Mouse (Mus musculus) liver, embryonic 11.5 days (tissue): Measurements from ENCODE around the gene 4933430I17Rik. TPM values are rescaled to one million over a fixed set of nuclear protein-coding genes. Genes with fewer than 3 reads are reported as not detected.

Experiments used
- ATAC-seq: fragments of 200-750 bp; cut with Nextera tagmentation; replicated peaks from 2 replicates; pipeline ENCODE4 v1.8.0; 2017; ENCODE audit warnings: moderate number of reproducible peaks, mild to moderate bottlenecking, moderate TSS enrichment, moderate library complexity; ENCODE audit not compliant: low FRiP score
- DNase-seq: peaks from one replicate; pipeline ENCODE4 v3.0.0-alpha.2; 2017; ENCODE audit warnings: low spot score
- H3K27ac ChIP-seq: fragments of 300-500 bp; sonication (generic); 2 replicates; pipeline ENCODE4 v1.5.1; 2014; ENCODE audit warnings: mild to moderate bottlenecking, low read depth, low read length, control low read depth
- H3K27me3 ChIP-seq: fragments of 300-500 bp; sonication (generic); replicated peaks from 2 replicates; pipeline ENCODE4 v1.6.1; 2014; ENCODE audit warnings: low read length, mixed read lengths; ENCODE audit not compliant: control insufficient read depth, insufficient read depth
- H3K36me3 ChIP-seq: fragments of 300-500 bp; sonication (generic); 2 replicates; pipeline ENCODE4 v1.6.1; 2014; ENCODE audit warnings: mild to moderate bottlenecking, low read length, moderate library complexity, mixed read lengths; ENCODE audit not compliant: control insufficient read depth, insufficient read depth
- H3K4me1 ChIP-seq: fragments of 300-500 bp; sonication (generic); replicated peaks from 2 replicates; pipeline ENCODE4 v1.6.1; 2014; ENCODE audit warnings: low read length, mixed read lengths; ENCODE audit not compliant: control insufficient read depth, insufficient read depth
- H3K4me2 ChIP-seq: fragments of 300-500 bp; sonication (generic); 2 replicates; pipeline ENCODE4 v1.6.1; 2014; ENCODE audit warnings: mild to moderate bottlenecking, control low read depth, moderate library complexity
- H3K4me3 ChIP-seq: fragments of 300-500 bp; sonication (generic); 2 replicates; pipeline ENCODE4 v1.5.1; 2014; ENCODE audit warnings: low read depth, low read length, control low read depth
- H3K9ac ChIP-seq: fragments of 300-500 bp; sonication (generic); 2 replicates; pipeline ENCODE4 v1.6.1; 2014; ENCODE audit warnings: low read depth, low read length, control low read depth
- H3K9me3 ChIP-seq: fragments of 300-500 bp; sonication (generic); 2 replicates; pipeline ENCODE4 v1.6.1; 2016; ENCODE audit warnings: low read length, inconsistent platforms, mixed read lengths; ENCODE audit not compliant: control insufficient read depth
- WGBS: fragments of 180-500 bp; shearing (Covaris S2); extraction: QIAGEN DNeasy Blood & Tissue Kit; methylation state at CpG from one replicate; pipeline ENCODE4 v1.1.7; 2014; 5-methylcytosine and 5-hydroxymethylcytosine counted together
- polyA plus RNA-seq: library from polyadenylated mRNA; unstranded; fragments of >200 nt; fragmentation: Nextera tagmentation; extraction: Ambion mirVana; gene quantifications from 2 replicates; pipeline ENCODE4 v1.2.1, GENCODE M21; 2014

4933430I17Rik gene
- polyA plus RNA-seq, 1 experiment from 2014 or later, result 0.36 TPM

DNA sequence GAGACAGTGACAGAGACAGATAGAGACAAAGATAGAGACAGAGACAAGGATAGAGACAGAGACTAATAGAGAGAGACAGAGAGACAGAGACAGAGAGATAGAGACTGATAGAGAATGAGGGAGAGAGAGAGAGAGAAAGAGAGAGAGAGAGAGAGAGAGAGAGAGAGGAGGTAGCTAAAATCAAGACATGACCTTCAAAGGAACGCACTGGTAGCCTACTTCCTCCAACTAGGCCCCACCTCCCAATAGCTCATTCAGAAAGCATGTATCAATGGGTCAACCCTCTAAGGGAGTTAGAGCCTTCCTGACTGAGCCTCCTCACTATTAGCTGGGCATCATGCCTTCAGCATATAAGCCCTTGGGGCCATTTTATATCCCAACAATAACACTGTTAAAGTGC, 43.2 kb downstream of the 4933430I17Rik start:
- no peak overlapping the region for H3K9ac ChIP-seq
- WGBS, result 73% methylated on average over 1 of the region's 1 CpGs

GRCm38 (mm10) chr4:62569603-62570002, 44.4 kb downstream of the 4933430I17Rik start:
- Histone ChIP-seq H3K27me3 (no peaks in the 10 kb centered on the region), H3K4me3 (no peak overlapping the region), H3K27ac (no peak overlapping the region), H3K4me2 (no peak overlapping the region), H3K9me3 (no peaks in the 10 kb centered on the region), H3K4me1 (no peaks in the 10 kb centered on the region), H3K9ac (no peak overlapping the region), H3K36me3 (no peaks in the 10 kb centered on the region)
- 87% methylated on average over 5 of the region's 5 CpGs for WGBS
- no peak for DNase-seq
- ATAC-seq, result no peak

More for the DNA sequence above, 43.2 kb downstream of the 4933430I17Rik start:
- ATAC-seq, result no peak
- Histone ChIP-seq H3K4me1 (no peaks in the 10 kb centered on the region), H3K36me3 (no peaks in the 10 kb centered on the region), H3K4me2 (no peak overlapping the region), H3K4me3 (no peak overlapping the region), H3K27ac (no peak overlapping the region), H3K27me3 (no peaks in the 10 kb centered on the region), H3K9me3 (no peaks in the 10 kb centered on the region)
- DNase-seq, result no peak

- no peak overlapping the region for H3K9ac ChIP-seq
- H3K27me3 ChIP-seq, result no peaks in the 10 kb centered on the region
- H3K4me1 ChIP-seq, result no peaks in the 10 kb centered on the region
- H3K4me3 ChIP-seq, result no peak overlapping the region
- H3K4me2 ChIP-seq, result no peak overlapping the region
- no peak for ATAC-seq
- 67% methylated on average over 5 of the region's 5 CpGs for WGBS
- no peaks in the 10 kb centered on the region for H3K36me3 ChIP-seq
- H3K27ac ChIP-seq, result no peak overlapping the region
- H3K9me3 ChIP-seq, result no peaks in the 10 kb centered on the region
- no peak for DNase-seq
Observed at GRCm38 (mm10) chr4:62570029-62570428, 44.9 kb downstream of the 4933430I17Rik start.

- no peak overlapping the region for H3K9ac ChIP-seq
- no peak for DNase-seq
- no peak for ATAC-seq
Observed at GRCm38 (mm10) chr4:62582365-62583264, 57.4 kb downstream of the 4933430I17Rik start.

GRCm38 (mm10) chr4:62583265-62584092, 58.3 kb downstream of the 4933430I17Rik start:
- Histone ChIP-seq H3K4me3 (peak overlapping the region; percentile 41), H3K4me2 (peak overlapping the region; percentile 65), H3K27me3 (peaks cover 34% of the 10 kb centered on the region), H3K9ac (no peak overlapping the region), H3K27ac (no peak overlapping the region), H3K9me3 (no peaks in the 10 kb centered on the region), H3K36me3 (no peaks in the 10 kb centered on the region), H3K4me1 (no peaks in the 10 kb centered on the region)
- 8% methylated on average over 42 of the region's 42 CpGs for WGBS
- DNase-seq, result no peak
- ATAC-seq, result no peak

More at GRCm38 (mm10) chr4:62582365-62583264, 57.4 kb downstream of the 4933430I17Rik start:
- WGBS, result 35% methylated on average over 18 of the region's 18 CpGs
- Histone ChIP-seq H3K4me1 (no peaks in the 10 kb centered on the region), H3K27me3 (peaks cover 34% of the 10 kb centered on the region), H3K9me3 (no peaks in the 10 kb centered on the region), H3K4me2 (peak overlapping the region; percentile 65), H3K4me3 (peak overlapping the region; percentile 41), H3K27ac (no peak overlapping the region), H3K36me3 (no peaks in the 10 kb centered on the region)

GRCm38 (mm10) chr4:62587067-62587466, 61.9 kb downstream of the 4933430I17Rik start:
- no peak for ATAC-seq
- H3K9ac ChIP-seq, result no peak overlapping the region

DNA sequence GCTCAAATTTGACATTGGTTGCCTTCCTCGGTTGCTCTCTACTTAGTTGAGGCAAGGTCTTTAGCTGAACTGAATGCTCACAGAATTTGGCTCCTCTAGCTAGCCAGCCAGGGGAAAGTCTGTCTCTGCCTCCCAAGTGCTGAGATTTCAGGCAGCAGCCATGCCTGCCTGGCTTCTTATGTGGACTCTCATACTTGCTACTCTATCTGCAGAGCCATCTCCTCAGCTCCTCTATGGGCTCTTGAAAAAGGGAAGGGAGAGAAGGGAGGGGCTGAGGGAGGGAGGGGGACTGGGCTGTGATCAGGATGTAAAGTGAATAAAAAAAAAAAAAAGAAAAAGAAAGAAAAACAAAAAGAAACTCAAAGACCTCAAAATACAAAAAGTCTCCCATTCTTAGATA, 65.7 kb downstream of the 4933430I17Rik start:
- 88% methylated on average over 1 of the region's 1 CpGs for WGBS
- no peak overlapping the region for H3K4me3 ChIP-seq
- no peak for ATAC-seq
- H3K4me2 ChIP-seq, result no peak overlapping the region
- no peak overlapping the region for H3K27ac ChIP-seq
- no peak overlapping the region for H3K9ac ChIP-seq
- H3K36me3 ChIP-seq, result no peaks in the 10 kb centered on the region
- no peaks in the 10 kb centered on the region for H3K4me1 ChIP-seq
- H3K27me3 ChIP-seq, result no peaks in the 10 kb centered on the region
- no peaks in the 10 kb centered on the region for H3K9me3 ChIP-seq
- DNase-seq, result no peak

More at GRCm38 (mm10) chr4:62587067-62587466, 61.9 kb downstream of the 4933430I17Rik start:
- Histone ChIP-seq H3K4me1 (no peaks in the 10 kb centered on the region), H3K27me3 (peaks cover 30% of the 10 kb centered on the region), H3K36me3 (no peaks in the 10 kb centered on the region), H3K27ac (no peak overlapping the region), H3K4me2 (no peak overlapping the region), H3K4me3 (no peak overlapping the region), H3K9me3 (no peaks in the 10 kb centered on the region)
- no peak for DNase-seq
- 75% methylated on average over 8 of the region's 8 CpGs for WGBS

DNA sequence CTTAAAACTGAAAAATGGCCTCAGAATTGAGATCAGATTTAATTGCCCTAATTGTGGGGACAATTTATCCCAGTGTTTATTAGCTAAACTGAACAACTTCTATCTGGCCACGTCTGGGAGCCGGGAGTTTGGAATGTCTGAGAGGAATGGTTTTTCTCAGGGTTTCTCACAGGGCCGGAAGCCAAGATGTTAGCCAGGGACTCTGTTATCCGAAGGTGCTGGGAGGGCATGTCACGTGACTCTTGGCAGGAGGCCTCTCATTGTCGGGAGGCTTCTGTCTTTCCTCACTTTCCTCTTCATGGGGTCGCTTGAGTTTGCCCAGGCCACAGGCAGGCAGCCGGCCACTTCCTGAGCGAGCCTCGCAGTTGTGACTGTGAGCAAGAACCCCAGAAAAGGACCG, 66.2 kb downstream of the 4933430I17Rik start:
- DNase-seq (no peak), ATAC-seq (no peak; the same call in 1 of the 2 replicates)
- Histone ChIP-seq H3K27ac (no peak overlapping the region), H3K9me3 (no peaks in the 10 kb centered on the region), H3K4me3 (no peak overlapping the region), H3K36me3 (no peaks in the 10 kb centered on the region), H3K4me1 (no peaks in the 10 kb centered on the region), H3K27me3 (no peaks in the 10 kb centered on the region), H3K9ac (0 out of 2 replicates have a peak overlapping the region, but pooled peaks have one; percentile 17), H3K4me2 (no peak overlapping the region)
- WGBS, result 7% methylated on average over 11 of the region's 11 CpGs
